Mouse (Mus musculus) right cerebral cortex, postnatal 10 days (tissue): ENCODE data around the gene Vmn1r42.
"Not testable (repeated sequence)": the region's sequence is repeated elsewhere in the genome, so short reads cannot be mapped to it uniquely, and the experiment has no call there.

Source experiments
- DNase-seq, 2 experiments: peaks; one replicate each; pipeline ENCODE4 v3.0.0; 2021; ENCODE audit warnings: low spot score in 2 of 2

Vmn1r42 gene

DNA sequence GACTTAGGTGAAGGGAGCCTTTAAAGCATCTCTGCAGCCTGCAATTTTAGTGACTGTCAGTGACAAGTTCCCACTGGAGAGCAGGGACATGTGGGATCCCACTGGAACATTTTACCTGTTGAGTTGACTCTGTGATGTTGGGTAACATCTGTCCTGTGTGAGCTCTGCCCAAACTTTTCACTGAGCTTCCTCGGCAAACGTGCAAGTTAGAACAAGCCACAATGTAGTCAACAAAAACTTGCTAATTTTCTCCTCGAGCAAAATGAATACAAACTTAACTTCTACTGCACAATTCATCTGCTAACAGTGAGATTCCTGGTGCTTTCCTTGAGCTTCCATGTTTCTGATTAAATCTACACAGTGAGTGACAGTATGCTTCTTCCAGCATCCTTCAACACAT, at the start of gene Vmn1r42, which contains the start of gene Vmn1r43:
Gene Vmn1r42 (minus strand): TSS at position 101 of the 400 bp plus-strand sequence.
Gene Vmn1r43 (minus strand): TSS at position 101 of the 400 bp plus-strand sequence.
- DNase-seq, result not testable (repeated sequence)

DNA sequence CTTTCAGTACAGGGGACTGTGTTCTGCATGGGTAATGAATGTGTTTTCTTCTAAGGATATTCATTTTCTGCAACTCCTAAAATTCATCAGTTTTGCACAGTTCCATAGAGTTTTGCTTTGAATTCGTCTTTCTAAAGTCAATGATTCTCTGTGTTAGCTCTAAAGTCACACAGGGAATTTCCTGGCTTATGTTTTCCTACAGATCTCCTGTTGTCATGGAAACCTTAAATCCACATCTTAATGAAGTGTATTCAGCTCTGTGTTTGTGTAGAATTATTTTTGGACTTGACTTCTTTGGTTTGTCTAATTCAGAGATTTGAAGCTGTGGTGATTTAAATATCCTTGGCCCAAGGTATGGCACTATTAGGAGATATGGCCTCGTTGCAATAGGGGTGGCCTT, 7.6 kb upstream of the Vmn1r42 start:
- no peak for DNase-seq

DNA sequence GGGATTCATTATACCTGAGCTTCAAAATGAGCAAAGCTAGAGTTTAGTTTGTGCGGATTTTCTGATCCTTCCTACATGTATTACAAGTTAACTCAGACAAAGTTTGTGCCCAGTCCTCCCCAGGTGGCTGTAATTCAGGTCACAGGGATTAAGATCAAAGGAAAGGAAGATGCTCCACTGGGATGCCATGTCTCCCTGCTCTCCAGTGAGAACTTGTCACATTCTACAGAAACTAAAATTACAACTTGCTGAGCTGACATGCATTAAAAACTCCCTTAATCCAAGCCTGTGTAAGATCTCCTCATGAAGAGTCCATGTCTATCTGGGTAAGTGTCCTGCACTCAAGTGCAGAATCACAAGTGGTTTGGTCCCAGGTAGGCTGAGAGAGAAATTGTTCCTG, 7.1 kb upstream of the Vmn1r42 start, which contains the start of gene Vmn1r44:
Gene Vmn1r44 (plus strand): TSS at position 301 of the 400 bp plus-strand sequence.
- DNase-seq, result no peak

DNA sequence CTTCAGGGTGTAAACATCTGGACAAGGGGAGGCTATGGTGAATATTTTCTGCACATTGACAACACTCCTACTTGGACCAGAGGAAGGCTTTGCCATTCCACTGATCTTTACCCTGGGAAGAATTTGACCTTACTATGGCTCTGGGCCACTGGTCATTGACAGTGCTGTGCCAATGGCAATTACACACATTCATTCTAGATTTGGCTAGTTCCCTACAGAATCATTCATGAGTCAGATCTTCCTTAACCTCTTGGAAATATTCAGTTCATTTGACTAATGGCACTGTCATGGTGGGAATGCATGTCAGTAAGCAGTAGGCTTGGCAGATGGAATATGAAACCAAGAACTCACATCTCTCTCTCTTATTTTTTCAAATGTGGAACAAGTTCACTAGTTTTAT, 4.7 kb upstream of the Vmn1r42 start:
- DNase-seq, result no peak

DNA sequence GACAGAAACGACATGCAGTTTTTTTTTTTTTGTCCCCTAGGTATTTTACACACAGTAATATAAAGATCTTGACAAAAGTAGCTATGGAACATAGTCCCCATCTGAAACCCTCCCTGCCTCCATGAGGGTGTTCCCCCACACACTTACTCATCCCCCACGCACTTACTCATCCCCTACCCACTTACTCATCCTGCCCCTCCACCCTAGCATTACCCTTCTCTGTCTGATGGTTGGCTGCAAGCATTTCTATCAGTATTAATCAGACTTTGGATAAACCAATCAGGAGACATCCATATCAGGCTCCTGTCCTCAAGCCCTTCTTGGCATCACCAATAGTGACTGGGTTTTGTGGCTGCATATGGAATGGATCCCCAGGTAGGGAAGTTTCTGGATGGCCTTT, 750 bp upstream of the Vmn1r42 start:
- DNase-seq, result no peak

DNA sequence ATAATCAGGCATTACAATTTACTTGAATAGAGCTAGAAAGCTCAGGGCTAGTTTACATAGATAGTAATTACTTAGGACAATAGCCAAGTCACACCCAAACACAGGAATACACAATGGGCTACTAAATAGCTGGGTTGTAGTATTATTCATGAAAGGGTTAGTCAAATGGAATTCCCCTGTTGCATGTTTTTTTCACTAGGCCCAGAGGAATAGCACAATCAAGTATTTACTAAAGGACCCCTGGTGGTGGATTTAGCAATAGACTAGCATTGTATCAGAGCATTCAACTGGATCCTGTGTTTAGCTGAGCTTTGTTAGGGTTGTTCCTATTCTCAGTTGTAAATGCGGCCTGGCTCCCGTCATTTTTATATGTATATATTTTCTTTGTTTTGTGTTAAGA, 8.2 kb downstream of the Vmn1r42 start:
- no peak for DNase-seq

DNA sequence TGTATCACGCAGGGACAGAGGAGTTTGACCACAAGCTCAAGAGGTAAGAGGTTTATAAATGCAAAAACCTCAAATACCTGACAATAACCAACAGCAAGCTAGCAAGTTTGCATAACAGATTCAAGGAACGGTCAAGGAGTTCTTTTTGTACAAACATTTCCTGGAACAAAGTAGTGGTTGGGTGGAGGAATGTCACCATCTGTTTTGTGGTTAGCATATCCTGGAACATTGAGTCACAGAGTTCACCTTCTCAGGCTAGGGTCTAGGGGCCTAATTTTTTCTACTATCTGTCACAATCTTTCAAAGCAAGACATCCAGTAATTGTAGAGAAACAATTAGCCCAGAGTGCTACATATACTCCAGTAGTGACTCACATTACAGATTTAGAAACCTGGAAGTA, 8.9 kb downstream of the Vmn1r42 start:
- DNase-seq, result no peak

DNA sequence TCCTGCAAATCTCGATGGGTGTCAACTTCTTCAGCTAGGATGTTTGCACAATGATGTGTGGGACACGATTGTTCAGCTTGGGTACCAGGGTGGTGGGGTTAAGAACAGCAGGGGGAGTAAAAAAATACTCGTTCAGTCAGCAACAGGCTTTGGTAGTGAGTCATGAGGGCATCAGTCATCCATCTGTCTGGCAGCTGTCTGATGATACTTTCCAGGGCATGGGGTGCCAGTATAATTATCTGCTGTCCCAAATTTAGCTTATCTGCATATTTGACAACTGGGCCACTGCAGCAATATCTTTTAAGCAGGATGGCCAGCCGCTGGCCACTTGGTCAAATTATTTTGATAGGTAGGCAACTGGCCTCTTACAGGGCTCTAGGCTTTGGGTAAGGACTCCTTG, 12.4 kb downstream of the Vmn1r42 start:
- DNase-seq, result no peak

DNA sequence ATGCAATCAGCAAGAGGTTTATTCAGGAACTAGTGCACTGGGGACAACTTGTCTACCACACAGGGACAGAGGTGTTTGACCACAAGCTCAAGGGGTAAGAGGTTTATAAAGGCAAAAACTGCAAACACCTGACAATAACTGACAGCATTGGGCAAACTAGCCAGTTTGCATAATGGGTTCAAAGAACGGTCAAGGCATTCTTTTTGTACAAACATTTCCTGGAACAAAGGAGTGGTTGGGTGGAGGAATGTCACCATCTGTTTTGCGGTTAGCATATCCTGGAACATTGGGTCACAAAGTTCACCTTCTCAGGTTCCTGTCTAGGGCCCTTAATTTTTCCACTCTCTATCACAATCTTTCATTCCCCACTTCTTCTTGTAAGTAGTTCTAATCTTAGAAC, 16.4 kb downstream of the Vmn1r42 start:
- DNase-seq, result no peak

DNA sequence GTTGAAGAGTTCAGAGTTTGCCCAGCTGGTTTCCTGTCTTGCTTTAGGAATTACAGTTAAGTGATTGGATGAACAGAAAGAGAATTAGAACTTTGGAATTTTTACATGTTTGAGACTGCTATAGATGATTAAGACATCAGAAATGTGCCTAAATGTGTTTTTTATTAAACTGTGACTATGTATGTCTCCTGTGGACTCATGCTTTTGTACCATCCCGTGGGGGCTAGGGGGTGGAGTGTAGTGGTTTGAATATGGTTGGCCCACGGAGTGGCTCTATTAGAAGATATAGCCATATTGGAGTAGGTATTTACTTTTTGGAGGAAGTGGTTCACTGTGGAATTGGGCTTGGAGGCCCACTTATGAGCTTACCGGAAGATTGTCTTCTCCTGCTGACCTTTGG, 18.7 kb downstream of the Vmn1r42 start:
- DNase-seq, result no peak
